Mouse (Mus musculus): ENCODE results near the gene Gstt2.

Gene Gstt2

DNA sequence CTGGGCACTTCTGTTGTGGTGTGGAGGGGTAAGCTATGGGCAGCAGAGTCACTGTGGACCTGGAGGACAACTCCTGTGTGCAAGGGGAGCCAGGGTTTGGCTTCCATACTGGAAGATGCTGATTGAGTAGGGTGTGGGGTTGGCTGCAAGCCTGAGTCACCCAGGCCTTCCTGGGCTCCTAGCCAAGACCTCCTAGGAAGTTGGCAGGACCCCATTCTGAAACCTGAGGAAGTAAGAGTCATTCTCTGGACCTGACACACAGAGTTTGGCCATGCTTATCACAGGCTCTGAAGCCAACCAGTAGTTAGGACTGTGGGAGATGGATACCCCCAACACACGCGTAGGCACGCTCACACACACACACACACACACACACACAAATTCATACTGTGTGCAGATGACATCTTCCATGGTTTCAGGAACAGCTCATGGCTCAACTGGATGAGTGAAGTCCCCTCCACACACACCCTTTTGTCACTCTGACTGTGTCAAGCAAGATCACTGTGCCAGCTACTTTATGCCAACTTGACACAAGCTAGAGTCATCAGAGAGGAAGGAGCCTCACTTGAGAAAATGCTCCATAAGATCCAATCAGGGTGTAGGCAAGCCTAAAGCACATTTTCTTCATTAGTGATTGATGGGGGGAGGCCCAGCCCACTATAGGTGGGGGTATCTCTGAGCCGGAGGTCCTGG, 9.4 kb downstream of the Gstt2 start:
- peak in 1 of 2 experiments; percentile 73 for DNase-seq (ENCODE audit: low spot score in 2 of 2)

GRCm38 (mm10) chr10:75824530-75824929, 12.7 kb downstream of the Gstt2 start:
- no peak for DNase-seq (ENCODE audit: low spot score in 2 of 2)

DNA sequence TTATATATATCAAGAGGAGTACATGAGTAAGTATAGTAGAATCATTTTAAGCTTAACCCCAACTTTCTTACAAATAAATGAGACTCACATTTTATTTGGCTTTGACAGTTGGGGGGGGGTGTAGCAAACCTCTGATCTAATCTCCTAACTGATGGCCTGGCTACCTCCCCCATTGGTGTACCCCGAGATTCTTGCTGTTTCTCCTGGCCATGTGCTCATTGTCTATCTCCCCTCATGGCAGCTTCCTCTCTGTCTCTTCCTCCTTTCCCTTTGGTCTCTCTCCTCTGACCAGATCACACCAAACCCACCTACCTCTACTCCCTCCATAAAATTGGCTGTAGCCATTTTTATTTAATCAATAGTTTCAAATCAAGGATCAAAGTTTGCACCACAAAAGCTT, 13.4 kb downstream of the Gstt2 start:
- DNase-seq (ENCODE audit: low spot score in 2 of 2): no peak

DNA sequence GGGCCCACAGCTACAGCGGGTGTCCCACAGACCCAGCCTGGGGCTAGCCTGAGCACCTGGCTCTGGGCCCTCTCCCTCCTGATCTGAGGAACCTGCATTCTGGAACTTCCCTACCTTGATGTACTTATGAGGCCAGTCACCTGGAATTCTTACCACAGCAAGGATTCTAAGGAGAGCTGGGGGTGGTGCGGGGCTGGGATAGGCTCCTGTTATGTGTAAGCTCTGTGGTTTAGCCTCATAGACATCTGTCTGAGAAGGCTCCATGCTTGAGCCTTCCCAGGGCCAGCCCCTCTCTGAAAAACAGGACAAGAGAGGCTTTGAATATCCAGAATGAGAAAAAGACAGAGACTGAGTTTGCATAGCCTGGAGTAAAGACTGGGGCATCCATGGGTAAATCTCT, 14.8 kb downstream of the Gstt2 start, which contains the start of gene Gstt4:
Gstt4 (minus strand) TSS at position 101 of the 400 bp plus-strand sequence.
- no peak for DNase-seq (ENCODE audit: low spot score in 2 of 2)

DNA sequence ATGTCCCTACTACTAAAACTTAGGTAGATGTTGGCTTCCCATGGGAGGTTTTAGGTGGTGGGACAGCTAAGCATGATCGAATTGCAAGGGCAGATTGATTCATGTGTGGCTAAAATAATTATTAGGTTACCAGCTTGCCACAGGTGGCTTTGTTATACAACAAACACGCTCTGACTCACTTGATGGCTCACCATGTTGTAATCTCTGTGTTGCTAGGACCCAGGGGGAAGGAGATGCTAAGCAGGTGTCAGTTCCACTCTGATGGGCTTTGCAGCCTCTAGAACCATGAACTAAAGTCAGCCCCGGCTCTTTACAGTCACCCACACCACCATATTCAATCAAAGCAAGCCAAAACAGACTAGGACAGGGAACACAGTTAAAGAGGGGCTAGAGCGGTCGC, 17.3 kb downstream of the Gstt2 start:
- DNase-seq (ENCODE audit: low spot score in 2 of 2): no peak

DNA sequence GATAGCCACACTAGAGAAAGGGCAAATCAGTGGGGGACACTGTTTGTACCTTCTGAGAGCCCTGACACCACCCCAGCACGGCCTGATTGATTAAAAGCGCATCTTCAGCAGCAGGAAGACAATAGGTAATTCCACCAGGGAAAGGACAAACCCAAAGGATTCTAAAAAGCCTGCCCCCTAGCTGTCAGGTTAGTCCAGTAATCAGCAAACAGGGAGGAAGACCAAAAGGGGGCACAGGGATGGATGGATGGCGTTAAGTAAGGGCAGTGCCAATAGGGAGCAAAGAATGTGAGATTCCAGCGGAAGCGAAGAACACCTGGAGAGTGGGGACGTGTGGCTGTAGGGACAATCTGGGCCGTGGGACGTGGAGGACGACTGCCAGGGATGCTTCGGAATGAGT, 18.6 kb downstream of the Gstt2 start:
- DNase-seq (ENCODE audit: low spot score in 2 of 2): no peak

- DNase-seq (ENCODE audit: low spot score in 2 of 2): no peak
These were observed 33.0 kb downstream of the Gstt2 start for GRCm38 (mm10) chr10:75804217-75804616.

- DNase-seq (ENCODE audit: low spot score in 2 of 2): peak; percentile 17 to 18
These were observed 39.0 kb downstream of the Gstt2 start, which contains the start of gene Gstt1 for GRCm38 (mm10) chr10:75798176-75798696. TSS of gene Gstt1 (minus strand) at chr10:75798584.

DNA sequence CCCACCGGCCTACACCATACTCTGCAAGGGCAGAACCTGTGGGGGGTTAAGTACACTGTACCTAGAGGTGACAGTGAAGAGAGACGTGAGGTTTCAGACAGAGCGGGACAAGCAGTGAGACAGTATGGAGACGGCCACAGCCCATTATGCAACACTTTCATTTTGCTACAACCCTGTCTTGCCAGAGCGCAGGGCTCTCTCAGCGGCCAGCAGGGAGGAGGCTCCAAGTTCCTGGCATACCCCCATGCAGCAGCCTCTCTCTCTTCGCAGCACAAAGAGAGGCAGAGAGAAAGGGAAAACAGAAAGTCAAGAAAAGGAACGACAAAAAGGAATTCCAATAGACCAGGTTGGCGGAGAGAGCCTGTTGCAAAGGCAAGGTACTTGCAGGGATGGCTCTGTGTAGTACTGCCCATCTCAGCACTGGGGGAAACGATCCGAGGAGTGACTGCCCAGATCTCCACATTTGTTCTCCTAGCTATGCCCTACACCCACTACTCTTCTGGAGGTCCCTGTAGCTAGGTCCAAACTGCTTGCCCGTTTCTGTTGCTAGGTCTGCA, 39.5 kb downstream of the Gstt2 start:
- DNase-seq (ENCODE audit: low spot score in 2 of 2): peak in 1 of 2 experiments; percentile 27

GRCm38 (mm10) chr10:75796731-75797516, 40.3 kb downstream of the Gstt2 start:
- no peak for DNase-seq (ENCODE audit: low spot score in 2 of 2)

- no peak for DNase-seq (ENCODE audit: low spot score in 2 of 2)
These were observed 42.3 kb downstream of the Gstt2 start for GRCm38 (mm10) chr10:75794880-75795279.

GRCm38 (mm10) chr10:75790773-75791172, 46.5 kb downstream of the Gstt2 start:
- DNase-seq (ENCODE audit: low spot score in 2 of 2): no peak

DNA sequence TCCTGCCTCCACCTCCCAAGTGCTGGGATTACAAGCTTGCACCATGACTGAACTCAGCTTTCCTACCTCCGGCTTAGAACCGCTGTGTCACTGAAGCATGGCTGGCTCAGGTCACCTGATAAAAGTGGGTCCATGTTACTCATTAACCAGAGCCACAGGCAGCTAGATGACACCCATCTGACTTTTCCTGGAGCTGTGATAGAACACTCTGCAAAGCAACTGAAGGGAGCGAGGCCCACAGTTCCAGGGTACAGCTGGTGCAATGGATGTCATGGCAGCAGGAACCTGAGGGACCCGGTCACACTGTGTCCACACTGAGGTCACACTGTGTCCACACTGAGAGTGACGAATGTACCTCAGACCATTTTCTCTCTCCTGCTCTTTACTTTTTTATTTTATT, 47.4 kb downstream of the Gstt2 start:
- no peak for DNase-seq (ENCODE audit: low spot score in 2 of 2)

DNA sequence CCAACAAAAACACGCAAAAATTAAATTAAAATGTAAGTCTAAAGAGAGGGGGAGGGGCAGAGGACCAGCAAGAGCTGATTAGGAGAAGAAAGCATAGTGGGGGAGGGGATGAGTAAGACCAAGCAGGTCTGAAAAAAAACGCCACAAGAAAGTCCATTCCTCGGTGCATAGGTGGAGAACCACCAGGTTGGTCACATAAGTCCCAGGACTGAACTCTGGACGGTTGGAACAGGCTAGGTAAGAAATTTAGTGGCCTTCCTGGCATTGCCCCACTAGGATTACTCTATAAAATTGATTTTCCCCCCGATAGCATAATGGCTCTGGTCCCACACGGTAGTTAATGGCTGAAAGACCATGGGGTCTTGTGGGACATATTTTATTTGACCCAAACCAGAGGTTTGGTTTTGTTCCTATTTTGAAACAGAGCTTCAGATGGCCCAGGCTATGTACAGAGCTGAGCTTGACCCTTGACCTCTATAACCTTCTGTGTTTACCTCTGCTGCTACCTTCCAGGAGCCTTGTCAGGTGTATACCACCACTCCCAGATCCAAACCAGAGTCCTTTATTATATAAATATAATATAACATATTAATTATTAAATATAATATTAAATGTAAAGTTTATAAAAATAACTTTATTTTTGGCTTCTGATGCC, 48.0 kb downstream of the Gstt2 start:
- no peak for DNase-seq (ENCODE audit: low spot score in 2 of 2)

DNA sequence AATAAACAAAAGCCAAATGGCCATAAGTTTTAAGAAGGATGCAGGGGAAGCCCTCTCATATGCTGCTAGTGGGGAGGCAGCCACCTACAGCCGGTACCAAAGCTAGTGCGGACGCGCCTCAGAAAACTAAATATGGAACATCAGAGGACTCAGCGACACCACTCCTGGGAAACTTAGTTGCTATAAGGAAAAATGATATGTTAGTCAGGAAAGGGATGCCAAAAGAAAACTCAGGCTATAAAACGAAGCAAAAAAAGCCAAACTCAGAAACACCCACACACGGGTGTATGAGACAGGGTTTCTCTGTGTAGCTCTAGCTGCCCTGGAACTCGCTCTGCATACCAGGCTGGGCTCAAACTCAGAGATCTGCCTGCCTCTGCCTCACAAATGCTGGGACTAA, 48.9 kb downstream of the Gstt2 start:
- no peak for DNase-seq (ENCODE audit: low spot score in 2 of 2)

GRCm38 (mm10) chr10:75785442-75785841, 51.8 kb downstream of the Gstt2 start:
- no peak for DNase-seq (ENCODE audit: low spot score in 2 of 2)

Data from cerebellum, postnatal 4 days (tissue).